Mouse (Mus musculus): ENCODE measurements around the gene Cyp4a12a. TPM values are rescaled to one million over a fixed set of nuclear protein-coding genes. Genes with fewer than 3 reads are reported as not detected.
"Not testable (repeated sequence)": the region's sequence is repeated elsewhere in the genome, so short reads cannot be mapped to it uniquely, and the experiment has no call there.

Cyp4a12a gene
- 2.1 TPM in 1 of 2 replicates, not detected in the other for polyA plus RNA-seq (2011; ENCODE audit: insufficient read depth, insufficient read length, low replicate concordance, missing spikeins)

DNA sequence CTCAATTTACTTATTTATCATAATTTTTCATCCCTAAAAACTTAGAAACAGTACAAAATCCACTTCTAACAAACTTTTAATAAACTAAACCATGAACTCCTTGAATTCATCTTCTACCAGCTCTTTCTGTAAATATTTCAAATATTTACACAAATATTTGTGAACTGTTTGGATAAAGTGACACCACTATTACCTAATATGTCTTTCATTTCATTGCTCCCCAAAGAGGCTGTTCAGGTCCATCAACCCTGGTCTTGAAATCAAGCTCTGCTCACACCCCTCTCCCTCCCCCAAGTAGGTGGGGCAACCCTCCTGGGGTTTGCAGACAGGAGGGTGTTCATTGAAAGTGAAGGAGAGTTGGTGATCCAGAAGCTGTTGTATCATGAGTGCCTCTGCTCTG lies at the start of gene Cyp4a12a:
Gene Cyp4a12a (plus strand): TSS at position 301 of the 400 bp plus-strand sequence.
- not testable (repeated sequence) for H3K4me1 ChIP-seq (ENCODE audit: control insufficient read depth, insufficient read depth, low read length); H3K4me3 ChIP-seq (replicated peaks; ENCODE audit: control insufficient read depth, low read depth, low read length); H3K27ac ChIP-seq (ENCODE audit: control insufficient read depth, insufficient read depth, low read depth, low read length, poor library complexity)

DNA sequence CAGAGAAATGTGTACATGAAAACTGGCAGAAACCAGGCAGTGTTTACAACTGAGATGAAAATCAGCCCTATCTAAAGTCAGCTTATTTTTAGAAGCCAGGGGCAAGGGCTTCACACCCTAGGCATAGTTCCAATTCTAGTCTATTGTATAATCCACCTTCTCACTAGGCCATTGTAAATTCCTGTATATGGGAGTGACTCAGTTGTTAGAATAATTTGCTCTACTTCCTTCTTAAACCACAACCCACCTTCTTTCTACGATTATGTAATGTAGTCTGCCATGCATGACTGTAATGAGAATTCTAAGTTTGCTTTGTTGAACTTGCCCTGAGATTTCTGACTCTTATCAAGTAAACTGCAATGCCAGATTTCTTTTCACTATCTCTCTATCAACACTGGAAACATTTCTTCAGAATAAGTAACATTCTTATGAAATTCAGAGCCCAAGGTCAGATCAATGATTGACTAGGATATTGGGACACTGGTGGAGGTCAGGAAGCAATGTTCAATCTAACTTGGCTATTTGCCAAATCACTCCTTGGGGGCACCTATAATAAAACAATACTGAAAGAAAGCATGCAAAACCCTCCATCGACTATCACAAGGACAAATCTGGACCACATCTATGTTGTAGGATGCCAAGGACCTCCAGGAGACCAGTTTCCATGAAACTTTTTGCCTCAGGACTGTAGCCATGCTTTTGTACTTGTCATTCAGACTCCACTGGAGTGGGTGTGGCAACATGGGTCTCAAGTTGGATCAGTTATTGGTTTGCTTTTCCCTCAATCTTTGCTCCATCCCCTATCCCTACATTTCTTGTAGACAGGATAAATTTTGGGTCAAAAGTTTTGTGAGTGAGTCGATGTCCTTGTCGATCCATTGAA lies 33.9 kb upstream of the Cyp4a12a start:
- not testable (repeated sequence) for H3K27ac ChIP-seq (ENCODE audit: control insufficient read depth, insufficient read depth, low read depth, low read length, poor library complexity); H3K4me1 ChIP-seq (ENCODE audit: control insufficient read depth, insufficient read depth, low read length); H3K4me3 ChIP-seq (replicated peaks; ENCODE audit: control insufficient read depth, low read depth, low read length)
- WGBS = 74% methylated on average over 3 of the region's 4 CpGs

DNA sequence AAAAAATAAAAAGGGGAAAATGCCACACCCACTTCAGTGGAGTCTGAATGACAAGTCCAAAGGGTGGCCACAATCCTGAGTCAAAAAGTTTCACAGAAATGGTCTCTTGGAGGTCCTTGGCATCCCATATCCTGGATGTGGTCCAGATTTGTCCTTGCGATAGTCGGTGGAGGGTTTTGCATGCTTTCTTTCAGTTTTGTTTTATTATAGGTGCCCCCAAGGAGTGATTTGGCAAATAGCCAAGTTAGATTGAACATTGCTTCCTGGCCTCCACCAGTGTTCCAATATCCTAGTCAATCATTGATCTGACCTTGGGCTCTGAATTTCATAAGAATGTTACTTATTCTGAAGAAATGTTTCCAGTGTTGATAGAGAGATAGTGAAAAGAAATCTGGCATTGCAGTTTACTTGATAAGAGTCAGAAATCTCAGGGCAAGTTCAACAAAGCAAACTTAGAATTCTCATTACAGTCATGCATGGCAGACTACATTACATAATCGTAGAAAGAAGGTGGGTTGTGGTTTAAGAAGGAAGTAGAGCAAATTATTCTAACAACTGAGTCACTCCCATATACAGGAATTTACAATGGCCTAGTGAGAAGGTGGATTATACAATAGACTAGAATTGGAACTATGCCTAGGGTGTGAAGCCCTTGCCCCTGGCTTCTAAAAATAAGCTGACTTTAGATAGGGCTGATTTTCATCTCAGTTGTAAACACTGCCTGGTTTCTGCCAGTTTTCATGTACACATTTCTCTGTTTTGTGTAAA lies 20.4 kb upstream of the Cyp4a12a start:
- H3K4me1 ChIP-seq (ENCODE audit: control insufficient read depth, insufficient read depth, low read length); H3K27ac ChIP-seq (ENCODE audit: control insufficient read depth, insufficient read depth, low read depth, low read length, poor library complexity); H3K4me3 ChIP-seq (replicated peaks; ENCODE audit: control insufficient read depth, low read depth, low read length): not testable (repeated sequence)
- 84% methylated on average over 2 of the region's 3 CpGs for WGBS

DNA sequence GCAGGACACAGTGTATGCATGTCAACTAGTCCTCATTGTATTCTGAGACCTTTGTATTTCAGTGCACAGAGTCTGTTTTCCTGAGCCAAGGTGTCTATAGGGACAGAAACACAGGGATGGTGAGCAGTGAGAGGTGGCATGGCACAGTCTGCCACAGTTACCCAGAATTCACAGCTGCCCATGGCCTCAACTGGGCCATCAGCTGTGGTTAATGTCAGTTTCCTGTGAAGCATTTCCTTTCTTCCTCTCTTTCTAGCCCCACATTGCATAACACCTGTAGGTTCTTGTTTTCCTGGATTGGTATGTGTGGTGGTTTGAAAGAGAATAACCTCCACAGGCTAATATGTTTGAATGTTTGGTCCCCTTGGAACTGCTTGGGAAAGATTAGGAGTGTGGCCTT lies 18.5 kb upstream of the Cyp4a12a start:
- TF ChIP-seq CTCF (IDR thresholded peaks at IDR 0.05; ENCODE audit: control insufficient read depth, insufficient read depth, low read length) (no peak), POLR2A (IDR thresholded peaks at IDR 0.05; ENCODE audit: borderline replicate concordance, control insufficient read depth, low read depth, low read length) (no peak)

DNA sequence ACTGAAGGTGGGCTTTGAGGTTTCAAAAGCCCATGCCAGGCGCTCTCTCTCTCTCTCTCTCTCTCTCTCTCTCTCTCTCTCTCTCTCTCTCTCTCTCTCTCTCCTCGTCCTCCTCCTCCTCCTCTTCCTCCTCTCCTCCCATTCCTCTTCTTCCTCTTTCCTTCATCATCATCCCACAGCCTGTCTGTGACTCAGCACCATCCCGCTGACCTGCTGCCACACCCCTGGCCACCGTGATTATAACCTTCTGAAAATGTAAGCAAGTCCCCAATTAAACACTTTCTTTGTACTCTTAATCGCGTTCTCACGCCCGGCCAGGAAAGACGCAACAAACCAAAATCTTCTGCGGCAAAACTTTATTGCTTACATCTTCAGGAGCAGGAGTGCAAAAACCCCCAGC lies 18.1 kb upstream of the Cyp4a12a start:
- H3K27ac ChIP-seq (ENCODE audit: control insufficient read depth, insufficient read depth, low read depth, low read length, poor library complexity) = 0 out of 2 replicates have a peak overlapping the region, but pooled peaks have one; percentile 0
- 29% methylated on average over 10 of the region's 10 CpGs for WGBS
- H3K4me3 ChIP-seq (replicated peaks; ENCODE audit: control insufficient read depth, low read depth, low read length) = peak overlapping the region; percentile 53
- H3K4me1 ChIP-seq (ENCODE audit: control insufficient read depth, insufficient read depth, low read length) = not testable (repeated sequence)

More for the DNA sequence above, 18.5 kb upstream of the Cyp4a12a start:
- Histone ChIP-seq H3K4me1 (ENCODE audit: control insufficient read depth, insufficient read depth, low read length) (no peaks in the 10 kb centered on the region; the same call in 1 of the 2 replicates), H3K4me3 (replicated peaks; ENCODE audit: control insufficient read depth, low read depth, low read length) (no peak overlapping the region), H3K27ac (ENCODE audit: control insufficient read depth, insufficient read depth, low read depth, low read length, poor library complexity) (no peak overlapping the region)

DNA sequence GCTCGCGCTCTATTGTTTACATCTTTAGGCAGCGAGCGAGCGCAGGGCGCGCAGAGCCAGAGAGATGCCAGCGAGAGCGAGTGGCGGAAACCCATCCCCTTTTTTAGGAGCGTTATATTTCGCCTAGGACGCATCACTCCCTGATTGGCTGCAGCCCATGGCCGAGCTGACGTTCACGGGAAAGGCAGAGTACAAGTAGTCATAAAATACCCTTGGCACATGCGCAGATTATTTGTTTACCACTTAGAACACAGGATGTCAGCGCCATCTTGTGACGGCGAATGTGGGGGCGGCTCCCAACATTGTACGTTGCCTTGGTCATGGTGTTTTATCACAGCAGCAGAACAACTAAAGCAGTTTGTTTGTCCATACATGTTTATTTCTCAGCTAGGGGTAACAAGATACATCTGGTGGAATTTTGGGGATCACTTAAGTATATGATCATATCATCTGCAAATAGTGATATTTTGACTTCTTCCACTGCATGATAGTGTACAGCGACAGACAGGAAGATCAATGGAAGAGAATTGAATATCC lies 17.5 kb upstream of the Cyp4a12a start:
- WGBS = 31% methylated on average over 23 of the region's 23 CpGs
- not testable (repeated sequence) for H3K4me1 ChIP-seq (ENCODE audit: control insufficient read depth, insufficient read depth, low read length); H3K27ac ChIP-seq (ENCODE audit: control insufficient read depth, insufficient read depth, low read depth, low read length, poor library complexity); H3K4me3 ChIP-seq (replicated peaks; ENCODE audit: control insufficient read depth, low read depth, low read length)

DNA sequence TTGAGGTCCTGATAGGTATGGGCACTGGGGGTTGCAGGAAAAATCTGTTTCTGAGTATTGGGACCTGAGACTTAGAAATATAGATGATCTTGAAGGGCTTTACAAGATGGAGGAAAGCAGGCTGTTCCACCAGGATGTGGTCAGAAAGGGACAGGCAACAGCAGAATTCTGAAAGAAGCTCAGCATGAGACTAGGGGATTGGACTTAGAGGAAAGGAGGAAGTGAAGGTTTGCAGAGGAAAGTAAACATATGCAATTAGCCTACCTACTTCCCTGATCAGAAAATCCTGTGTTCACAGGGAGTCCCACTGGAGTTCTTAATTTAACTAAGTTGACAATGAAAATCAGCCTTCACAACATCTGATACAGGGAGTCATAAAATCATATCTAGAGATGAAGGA lies 26.9 kb downstream of the Cyp4a12a start:
- H3K27ac ChIP-seq (ENCODE audit: control insufficient read depth, insufficient read depth, low read depth, low read length, poor library complexity); H3K4me3 ChIP-seq (replicated peaks; ENCODE audit: control insufficient read depth, low read depth, low read length); H3K4me1 ChIP-seq (ENCODE audit: control insufficient read depth, insufficient read depth, low read length): not testable (repeated sequence)

DNA sequence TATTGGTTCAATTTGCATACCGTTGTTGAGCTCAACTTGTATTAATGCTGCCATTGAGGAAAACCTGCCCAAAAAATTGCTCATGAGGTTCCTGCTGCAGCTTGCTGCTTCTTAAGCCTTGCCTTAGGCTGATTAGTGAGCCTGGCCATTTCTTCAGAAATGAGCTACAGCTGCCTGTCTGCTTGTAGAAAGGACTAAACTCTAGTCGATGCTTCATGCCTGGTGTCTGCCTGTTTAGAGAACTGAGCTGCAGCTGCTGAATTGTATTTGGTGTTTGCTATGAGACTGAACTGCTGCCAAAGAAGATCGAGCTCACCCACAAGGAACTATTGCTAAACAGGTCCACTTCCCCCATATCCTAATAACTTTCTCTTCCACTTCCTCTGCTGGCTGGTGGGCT lies 66.8 kb downstream of the Cyp4a12a start:
- WGBS = 38% methylated on average over 3 of the region's 3 CpGs
- not testable (repeated sequence) for H3K4me1 ChIP-seq (ENCODE audit: control insufficient read depth, insufficient read depth, low read length); H3K4me3 ChIP-seq (replicated peaks; ENCODE audit: control insufficient read depth, low read depth, low read length); H3K27ac ChIP-seq (ENCODE audit: control insufficient read depth, insufficient read depth, low read depth, low read length, poor library complexity)

DNA sequence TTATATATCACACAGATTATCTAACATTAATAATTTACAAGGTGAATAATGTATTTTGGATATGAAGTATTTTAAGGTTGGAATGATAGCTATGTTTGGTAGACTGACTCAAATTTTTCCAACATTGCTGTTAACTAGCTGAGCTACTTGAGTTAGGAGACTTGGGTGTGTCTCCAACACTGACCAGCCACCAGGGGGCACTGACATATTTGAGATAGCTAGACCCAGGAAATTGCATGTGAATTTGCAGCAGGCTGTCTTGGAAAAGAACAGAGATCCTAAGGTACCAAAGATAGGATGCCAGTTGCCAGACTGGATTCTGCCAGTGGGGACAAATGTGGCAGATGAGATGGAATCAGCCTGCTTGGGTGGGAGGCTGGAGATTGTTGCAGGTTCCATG lies 69.2 kb downstream of the Cyp4a12a start:
- H3K27ac ChIP-seq (ENCODE audit: control insufficient read depth, insufficient read depth, low read depth, low read length, poor library complexity); H3K4me1 ChIP-seq (ENCODE audit: control insufficient read depth, insufficient read depth, low read length): not testable (repeated sequence)

More for the DNA sequence above, 69.2 kb downstream of the Cyp4a12a start:
- not testable (repeated sequence) for H3K4me3 ChIP-seq (replicated peaks; ENCODE audit: control insufficient read depth, low read depth, low read length)

Other genes starting within 250 kb of the Cyp4a12a start
- gene Tal1, start 242.6 kb upstream of the Cyp4a12a start, polyA plus RNA-seq (2011; ENCODE audit: insufficient read depth, insufficient read length, low replicate concordance, missing spikeins) = 67.9 and 68.4 TPM in 2 replicates
- gene Pdzk1ip1, start 210.3 kb upstream of the Cyp4a12a start, polyA plus RNA-seq (2011; ENCODE audit: insufficient read depth, insufficient read length, low replicate concordance, missing spikeins) = 212 and 213 TPM in 2 replicates
- gene Cyp4x1, start 164.8 kb upstream of the Cyp4a12a start, polyA plus RNA-seq (2011; ENCODE audit: insufficient read depth, insufficient read length, low replicate concordance, missing spikeins) = 0.38 and 2.0 TPM in 2 replicates
- gene Cyp4a29, start 57.0 kb upstream of the Cyp4a12a start, polyA plus RNA-seq (2011; ENCODE audit: insufficient read depth, insufficient read length, low replicate concordance, missing spikeins) = not detected in 2 replicates
- not detected in 2 replicates for gene Cyp4a12b, start 112.6 kb downstream of the Cyp4a12a start, polyA plus RNA-seq (2011; ENCODE audit: insufficient read depth, insufficient read length, low replicate concordance, missing spikeins)
- gene Cyp4a30b, start 153.6 kb downstream of the Cyp4a12a start, polyA plus RNA-seq (2011; ENCODE audit: insufficient read depth, insufficient read length, low replicate concordance, missing spikeins) = not detected in 2 replicates
- gene Cyp4a14, start 197.1 kb downstream of the Cyp4a12a start, polyA plus RNA-seq (2011; ENCODE audit: insufficient read depth, insufficient read length, low replicate concordance, missing spikeins) = 1.2 TPM in 1 of 2 replicates, not detected in the other
- gene Cyp4a10, start 219.2 kb downstream of the Cyp4a12a start, polyA plus RNA-seq (2011; ENCODE audit: insufficient read depth, insufficient read length, low replicate concordance, missing spikeins) = 3.1 TPM in 1 of 2 replicates, not detected in the other

Measured in bone marrow, adult 2 months (tissue).